Mouse (Mus musculus): ENCODE measurements around the gene Tshz2. TPM values are rescaled to one million over a fixed set of nuclear protein-coding genes. Genes with fewer than 3 reads are reported as not detected.

Gene Tshz2
- polyA plus RNA-seq, 1 experiment from 2014 or later: 5.9 TPM

DNA sequence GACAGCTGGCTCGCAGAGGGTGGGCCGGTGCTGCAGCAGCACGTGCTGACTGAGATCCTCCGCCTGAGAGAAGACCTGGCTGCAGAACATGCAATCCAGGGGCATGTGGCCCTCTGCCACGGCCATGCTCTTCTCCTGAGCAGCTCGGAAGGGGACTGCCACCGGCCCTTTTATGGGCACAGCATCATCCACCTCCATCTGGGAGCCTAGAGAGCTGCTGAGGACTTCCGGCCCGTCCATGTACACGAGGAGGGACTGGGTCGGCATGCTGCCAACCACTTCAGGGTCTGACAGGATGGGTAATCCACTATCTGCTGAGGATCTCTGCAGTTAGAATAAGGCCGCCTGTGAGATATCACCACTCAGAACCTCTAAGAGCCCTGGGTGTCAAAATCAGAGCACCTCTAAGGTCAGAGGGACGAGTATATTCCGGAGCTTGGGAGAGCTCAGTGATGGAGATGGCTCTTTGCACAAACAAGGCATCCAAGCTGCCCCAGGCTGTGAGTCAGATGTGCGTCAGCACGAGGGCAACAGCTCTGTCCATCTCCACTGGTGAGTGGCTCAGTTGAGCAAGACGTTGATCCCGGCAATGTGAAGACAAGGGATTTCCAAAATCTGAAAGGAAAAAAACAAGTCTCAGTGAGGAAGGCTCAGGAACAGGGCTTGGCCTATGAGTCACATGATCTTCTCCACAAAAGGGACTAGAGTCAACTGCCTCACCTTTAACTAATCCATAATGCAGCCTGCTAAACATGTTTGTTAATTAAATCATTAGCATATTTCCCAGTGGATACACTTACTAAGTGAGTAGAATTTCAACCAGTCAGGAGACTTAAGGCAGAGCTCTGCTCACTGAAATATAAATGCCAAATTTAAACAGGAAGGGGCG lies 487.6 kb downstream of the Tshz2 start:
- Histone ChIP-seq H3K27ac (replicated peaks; ENCODE audit: low read depth, low read length) (no peak overlapping the region), H3K4me1 (ENCODE audit: control insufficient read depth, insufficient read depth, low read length) (peaks cover under 1% of the 10 kb centered on the region), H3K4me2 (ENCODE audit: low read depth, severe bottlenecking) (no peak overlapping the region), H3K27me3 (ENCODE audit: control insufficient read depth, insufficient read depth, low read length) (no peaks in the 10 kb centered on the region), H3K4me3 (ENCODE audit: low read depth, low read length) (no peak overlapping the region), H3K9ac (ENCODE audit: low read length) (no peak overlapping the region), H3K9me3 (ENCODE audit: control insufficient read depth, low read length) (no peaks in the 10 kb centered on the region), H3K36me3 (ENCODE audit: control insufficient read depth, insufficient read depth, low read length) (peaks cover 18% of the 10 kb centered on the region; the same call in 1 of the 2 replicates)
- ATAC-seq (ENCODE audit: insufficient number of reproducible peaks, low FRiP score, low TSS enrichment, low read depth) (no peak), DNase-seq (ENCODE audit: low spot score) (no peak)
- 88% methylated on average over 19 of the region's 19 CpGs for WGBS

Other genes with a start within 250 kb of the Tshz2 start
- gene Gm11011, start 45.3 kb upstream of the Tshz2 start, polyA plus RNA-seq (2014; fragmentation: Nextera tagmentation; extraction: Ambion mirVana): not detected in 2 replicates